ENCODE assay signal across 8 mouse cellular contexts in the genomic region with DNA sequence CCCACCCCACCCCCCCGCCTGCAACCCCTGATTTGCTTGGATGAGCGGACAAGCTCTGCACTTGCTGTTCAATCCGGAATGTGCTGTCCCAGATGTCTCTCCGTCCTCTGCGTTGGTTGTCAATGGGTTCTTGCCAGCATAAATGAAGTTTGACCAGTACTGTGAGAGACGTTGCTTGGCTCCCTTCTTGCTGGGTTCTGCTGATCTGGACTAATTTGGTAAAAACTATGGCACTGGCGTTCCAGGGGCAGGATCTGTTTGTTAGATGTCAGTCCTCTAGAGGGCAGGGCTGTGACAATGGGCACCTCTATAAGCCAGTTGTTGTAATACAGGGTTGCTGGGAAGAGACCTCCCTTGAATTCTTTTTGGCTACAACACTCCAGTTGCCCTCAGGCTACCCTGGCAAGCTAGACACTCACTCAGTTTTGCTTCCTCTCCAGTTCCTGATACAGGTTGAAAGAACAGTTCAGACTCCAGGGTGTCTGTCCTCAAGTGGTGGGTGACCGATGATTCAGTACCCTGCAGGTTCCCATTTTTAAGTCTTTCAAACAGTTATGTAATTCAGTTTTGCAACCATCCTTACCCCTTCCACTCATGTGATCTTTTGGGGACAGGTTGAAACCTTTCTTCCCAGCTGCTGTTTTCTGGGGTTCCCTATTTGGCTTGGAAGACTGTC. TPM values are rescaled to one million over a fixed set of nuclear protein-coding genes. Genes with fewer than 3 reads are reported as not detected.
DNase-seq lines count a peak whose midpoint lies in the region; ATAC-seq lines count a peak whose summit lies in the region.

No protein-coding gene starts in this region.

- whole genome bisulfite sequencing in heart, embryonic 13.5 days, result 25% methylated on average over 8 of the region's 8 CpGs
- 27% methylated on average over 8 of the region's 8 CpGs for WGBS in embryonic facial prominence, embryonic 11.5 days
- 31% methylated on average over 8 of the region's 8 CpGs for WGBS in midbrain, embryonic 11.5 days

- H3K9ac ChIP-seq in heart, embryonic 13.5 days, result peak overlapping the region; percentile 84
- no peak overlapping the region for H3K9ac ChIP-seq in embryonic facial prominence, embryonic 11.5 days (replicated peaks; ENCODE audit: low read length)
- no peak overlapping the region for H3K9ac ChIP-seq in midbrain, embryonic 11.5 days (ENCODE audit: low read length)

- DNase-seq in heart, adult 9 months (ENCODE audit: low spot score in 2 of 2), result no peak
- DNase-seq in embryonic facial prominence, embryonic 11.5 days (ENCODE audit: low spot score), result peak; percentile 6
- peak; percentile 65 to 72 for DNase-seq in kidney, adult 8-10 months
- peak; percentile 81 for DNase-seq in midbrain, embryonic 11.5 days (ENCODE audit: low spot score, missing footprints)
- no peak for DNase-seq in urinary bladder, adult 2 months (ENCODE audit: low spot score)
- no peak for DNase-seq in thymus, postnatal 4 days
- no peak for DNase-seq in right cerebral cortex, postnatal 14 days

- peaks cover 27% of the 10 kb centered on the region for H3K4me1 ChIP-seq in heart, embryonic 13.5 days
- H3K4me1 ChIP-seq in embryonic facial prominence, embryonic 11.5 days (ENCODE audit: control insufficient read depth, insufficient read depth, low read length), result no peaks in the 10 kb centered on the region
- H3K4me1 ChIP-seq in midbrain, embryonic 11.5 days (ENCODE audit: control insufficient read depth, insufficient read depth, low read length), result peaks cover 11% of the 10 kb centered on the region

- peak overlapping the region; percentile 84 for H3K4me2 ChIP-seq in heart, embryonic 13.5 days
- peak overlapping the region; percentile 73 for H3K4me2 ChIP-seq in embryonic facial prominence, embryonic 11.5 days (ENCODE audit: low read depth, low read length)
- peak overlapping the region; percentile 90 for H3K4me2 ChIP-seq in midbrain, embryonic 11.5 days

- H3K9me3 ChIP-seq in heart, embryonic 13.5 days, result no peaks in the 10 kb centered on the region
- no peaks in the 10 kb centered on the region for H3K9me3 ChIP-seq in embryonic facial prominence, embryonic 11.5 days (replicated peaks; ENCODE audit: control insufficient read depth, low read length)
- no peaks in the 10 kb centered on the region for H3K9me3 ChIP-seq in midbrain, embryonic 11.5 days (ENCODE audit: control insufficient read depth, low read length)

- peak overlapping the region; percentile 66 for H3K4me3 ChIP-seq in heart, embryonic 13.5 days
- H3K4me3 ChIP-seq in embryonic facial prominence, embryonic 11.5 days (ENCODE audit: low read depth, low read length), result peak overlapping the region; percentile 59
- peak overlapping the region; percentile 56 for H3K4me3 ChIP-seq in midbrain, embryonic 11.5 days (ENCODE audit: low read depth, low read length)

- H3K36me3 ChIP-seq in heart, embryonic 13.5 days, result peaks cover 29% of the 10 kb centered on the region
- H3K36me3 ChIP-seq in embryonic facial prominence, embryonic 11.5 days (replicated peaks; ENCODE audit: control insufficient read depth, insufficient read depth, low read depth, low read length), result no peaks in the 10 kb centered on the region
- H3K36me3 ChIP-seq in midbrain, embryonic 11.5 days (ENCODE audit: control insufficient read depth, insufficient read depth, low read length), result no peaks in the 10 kb centered on the region

- H3K27ac ChIP-seq in heart, embryonic 13.5 days (replicated peaks), result no peak overlapping the region
- no peak overlapping the region for H3K27ac ChIP-seq in embryonic facial prominence, embryonic 11.5 days (replicated peaks; ENCODE audit: low read depth, low read length)
- no peak overlapping the region for H3K27ac ChIP-seq in midbrain, embryonic 11.5 days (ENCODE audit: low read depth, low read length)

- no peak for ATAC-seq in heart, embryonic 13.5 days (ENCODE audit: extremely low read depth, insufficient number of reproducible peaks, low FRiP score, low TSS enrichment)
- no peak for ATAC-seq in embryonic facial prominence, embryonic 11.5 days (replicated peaks; ENCODE audit: insufficient number of reproducible peaks, low FRiP score, low TSS enrichment, low read depth)
- ATAC-seq in midbrain, embryonic 11.5 days (ENCODE audit: low FRiP score), result no peak

- no peaks in the 10 kb centered on the region; the same call in 1 of the 2 replicates for H3K27me3 ChIP-seq in heart, embryonic 13.5 days (replicated peaks)
- H3K27me3 ChIP-seq in embryonic facial prominence, embryonic 11.5 days (ENCODE audit: control insufficient read depth, insufficient read depth, low read length), result no peaks in the 10 kb centered on the region
- no peaks in the 10 kb centered on the region for H3K27me3 ChIP-seq in midbrain, embryonic 11.5 days (ENCODE audit: control insufficient read depth, insufficient read depth, low read length)

RNA-seq across cellular contexts. Expression of a gene that starts 0.8 kb away (rescaled TPM):
- polyA plus RNA-seq in heart, embryonic 13.5 days (2015; fragmentation: Nextera tagmentation; extraction: Ambion mirVana), result 18.0 and 20.4 TPM in 2 replicates
- polyA plus RNA-seq in embryonic facial prominence, embryonic 11.5 days (2014; fragmentation: Nextera tagmentation; extraction: Ambion mirVana), result 23.6 and 24.3 TPM in 2 replicates
- polyA plus RNA-seq in midbrain, embryonic 11.5 days (2014; fragmentation: Nextera tagmentation; extraction: Ambion mirVana), result 19.2 and 23.0 TPM in 2 replicates
- 195 and 227 TPM in 2 replicates for polyA plus RNA-seq in urinary bladder, adult 2 months (2012; rRNA removed)

RNA-seq across cellular contexts. Expression of a gene that starts 9.7 kb away (rescaled TPM):
- 0.68 and 1.1 TPM in 2 replicates for polyA plus RNA-seq in heart, embryonic 13.5 days (2015; fragmentation: Nextera tagmentation; extraction: Ambion mirVana)
- polyA plus RNA-seq in embryonic facial prominence, embryonic 11.5 days (2014; fragmentation: Nextera tagmentation; extraction: Ambion mirVana), result not detected in 2 replicates
- not detected in 2 replicates for polyA plus RNA-seq in midbrain, embryonic 11.5 days (2014; fragmentation: Nextera tagmentation; extraction: Ambion mirVana)
- polyA plus RNA-seq in urinary bladder, adult 2 months (2012; rRNA removed), result 0.19 and 0.29 TPM in 2 replicates

RNA-seq across cellular contexts. Expression of a gene that starts 13.0 kb away (rescaled TPM):
- polyA plus RNA-seq in heart, embryonic 13.5 days (2015; fragmentation: Nextera tagmentation; extraction: Ambion mirVana), result 344 and 399 TPM in 2 replicates
- 191 and 217 TPM in 2 replicates for polyA plus RNA-seq in embryonic facial prominence, embryonic 11.5 days (2014; fragmentation: Nextera tagmentation; extraction: Ambion mirVana)
- 198 and 210 TPM in 2 replicates for polyA plus RNA-seq in midbrain, embryonic 11.5 days (2014; fragmentation: Nextera tagmentation; extraction: Ambion mirVana)
- 298 and 302 TPM in 2 replicates for polyA plus RNA-seq in urinary bladder, adult 2 months (2012; rRNA removed)

RNA-seq across cellular contexts. Expression of a gene that starts 15.5 kb away (rescaled TPM):
- 0.24 and 0.59 TPM in 2 replicates for polyA plus RNA-seq in heart, embryonic 13.5 days (2015; fragmentation: Nextera tagmentation; extraction: Ambion mirVana)
- 4.3 and 4.7 TPM in 2 replicates for polyA plus RNA-seq in embryonic facial prominence, embryonic 11.5 days (2014; fragmentation: Nextera tagmentation; extraction: Ambion mirVana)
- polyA plus RNA-seq in midbrain, embryonic 11.5 days (2014; fragmentation: Nextera tagmentation; extraction: Ambion mirVana), result 0.18 and 0.23 TPM in 2 replicates
- 0.43 and 0.77 TPM in 2 replicates for polyA plus RNA-seq in urinary bladder, adult 2 months (2012; rRNA removed)

RNA-seq across cellular contexts. Expression of a gene that starts 19.4 kb away (rescaled TPM):
- 903 and 1,010 TPM in 2 replicates for polyA plus RNA-seq in heart, embryonic 13.5 days (2015; fragmentation: Nextera tagmentation; extraction: Ambion mirVana)
- 1,371 and 1,480 TPM in 2 replicates for polyA plus RNA-seq in embryonic facial prominence, embryonic 11.5 days (2014; fragmentation: Nextera tagmentation; extraction: Ambion mirVana)
- polyA plus RNA-seq in midbrain, embryonic 11.5 days (2014; fragmentation: Nextera tagmentation; extraction: Ambion mirVana), result 1,270 and 1,392 TPM in 2 replicates
- 1,660 and 1,865 TPM in 2 replicates for polyA plus RNA-seq in urinary bladder, adult 2 months (2012; rRNA removed)

Comparison
In these comparisons a context has a peak if more than half of its experiments do, and no peak if none do; other contexts are left out.
1. DNase-seq: peak in embryonic facial prominence, embryonic 11.5 days (single experiment), kidney, adult 8-10 months (2 of 2) and midbrain, embryonic 11.5 days (single experiment); none in heart, adult 9 months (0 of 2), urinary bladder, adult 2 months (single experiment), thymus, postnatal 4 days (single experiment) and right cerebral cortex, postnatal 14 days (single experiment).
2. Peak in every context shown above with its lines, with median percentiles within 50 percentile points of each other: H3K4me2 ChIP-seq and H3K4me3 ChIP-seq.